Mouse (Mus musculus) limb, embryonic 12.5 days (tissue): Measurements from ENCODE around the gene Foxj1. TPM values are rescaled to one million over a fixed set of nuclear protein-coding genes. Genes with fewer than 3 reads are reported as not detected.

Source experiments
- ATAC-seq: fragments of 200-750 bp; cut with Nextera tagmentation; 2 replicates; pipeline ENCODE4 v1.8.0; 2017; ENCODE audit warnings: low read depth, moderate TSS enrichment; ENCODE audit not compliant: insufficient number of reproducible peaks, insufficient read depth, low FRiP score, low TSS enrichment
- H3K27ac ChIP-seq: fragments of 300-500 bp; sonication (generic); 2 replicates; pipeline ENCODE4 v1.5.1; 2016; ENCODE audit warnings: mild to moderate bottlenecking, moderate library complexity
- H3K27me3 ChIP-seq: fragments of 300-500 bp; sonication (generic); 2 replicates; pipeline ENCODE4 v1.6.1; 2016; ENCODE audit warnings: mild to moderate bottlenecking, moderate library complexity
- H3K36me3 ChIP-seq: fragments of 300-500 bp; sonication (generic); 2 replicates; pipeline ENCODE4 v1.6.1; 2016; ENCODE audit warnings: mild to moderate bottlenecking, moderate library complexity
- H3K4me1 ChIP-seq: fragments of 300-500 bp; sonication (generic); replicated peaks from 2 replicates; pipeline ENCODE4 v1.6.1; 2016
- H3K4me2 ChIP-seq: fragments of 300-500 bp; sonication (generic); 2 replicates; pipeline ENCODE4 v1.6.1; 2016; ENCODE audit warnings: mild to moderate bottlenecking, moderate library complexity
- H3K4me3 ChIP-seq: fragments of 300-500 bp; sonication (generic); replicated peaks from 2 replicates; pipeline ENCODE4 v1.5.1; 2016; ENCODE audit warnings: mild to moderate bottlenecking
- H3K9ac ChIP-seq: fragments of 300-500 bp; sonication (generic); replicated peaks from 2 replicates; pipeline ENCODE4 v1.6.1; 2016; ENCODE audit warnings: mild to moderate bottlenecking, moderate library complexity
- H3K9me3 ChIP-seq: fragments of 300-500 bp; sonication (generic); 2 replicates; pipeline ENCODE4 v1.6.1; 2016; ENCODE audit warnings: mild to moderate bottlenecking, moderate library complexity
- WGBS: fragments of 180-500 bp; shearing (Covaris S2); methylation state at CpG from one replicate; pipeline ENCODE4 v1.1.7; 2016; 5-methylcytosine and 5-hydroxymethylcytosine counted together
- polyA plus RNA-seq: library from polyadenylated mRNA; unstranded; fragments of >200 nt; fragmentation: Nextera tagmentation; extraction: Ambion mirVana; gene quantifications from 2 replicates; pipeline ENCODE4 v1.2.1, GENCODE M21; 2016

The Foxj1 gene
- polyA plus RNA-seq, 1 experiment from 2014 or later, result 0.18 TPM

DNA sequence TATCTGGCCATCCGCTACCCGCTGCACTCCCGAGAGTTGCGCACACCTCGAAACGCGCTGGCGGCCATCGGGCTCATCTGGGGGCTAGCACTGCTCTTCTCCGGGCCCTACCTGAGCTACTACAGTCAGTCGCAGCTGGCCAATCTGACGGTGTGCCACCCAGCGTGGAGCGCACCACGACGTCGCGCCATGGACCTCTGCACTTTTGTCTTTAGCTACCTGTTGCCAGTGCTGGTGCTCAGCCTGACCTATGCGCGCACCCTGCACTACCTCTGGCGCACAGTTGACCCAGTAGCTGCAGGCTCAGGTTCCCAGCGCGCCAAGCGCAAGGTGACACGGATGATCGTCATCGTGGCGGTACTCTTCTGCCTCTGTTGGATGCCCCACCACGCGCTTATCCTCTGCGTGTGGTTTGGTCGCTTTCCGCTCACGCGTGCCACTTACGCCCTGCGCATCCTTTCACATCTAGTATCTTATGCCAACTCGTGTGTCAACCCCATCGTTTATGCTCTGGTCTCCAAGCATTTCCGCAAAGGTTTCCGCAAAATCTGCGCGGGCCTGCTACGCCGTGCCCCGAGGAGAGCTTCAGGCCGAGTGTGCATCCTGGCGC is 52.2 kb downstream of the Foxj1 start:
- H3K27ac ChIP-seq, result no peak overlapping the region
- peaks cover 21% of the 10 kb centered on the region for H3K4me1 ChIP-seq
- 0 out of 2 replicates have a peak overlapping the region, but pooled peaks have one; percentile 4 for H3K4me3 ChIP-seq
- no peak overlapping the region for H3K9ac ChIP-seq
- peaks cover 9% of the 10 kb centered on the region; the same call in 1 of the 2 replicates for H3K9me3 ChIP-seq
- H3K36me3 ChIP-seq, result peaks cover 8% of the 10 kb centered on the region
- peak overlapping the region; percentile 21; the same call in 1 of the 2 replicates for H3K4me2 ChIP-seq
- H3K27me3 ChIP-seq, result peaks cover 67% of the 10 kb centered on the region
- ATAC-seq, result no peak
- WGBS, result 10% methylated on average over 48 of the region's 48 CpGs

DNA sequence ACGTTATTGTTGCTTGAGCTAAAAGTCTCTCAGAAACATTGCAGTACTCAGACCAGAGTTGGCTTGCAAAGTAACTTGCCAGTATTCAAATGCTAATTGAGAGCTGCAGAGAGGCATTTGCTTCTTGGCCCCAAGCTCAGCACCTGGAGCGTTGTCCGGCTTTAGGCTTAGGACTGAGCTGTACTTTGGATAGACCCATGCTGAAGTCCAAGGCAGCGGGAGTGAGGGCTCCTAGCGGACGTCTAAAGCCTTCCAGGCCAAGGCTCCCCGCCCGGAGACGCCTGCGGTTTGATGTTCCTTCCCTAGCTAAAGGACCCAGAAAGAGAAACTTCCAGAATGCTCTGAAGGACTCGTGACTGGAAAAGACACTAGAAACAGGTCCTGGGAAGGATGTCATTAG is 53.1 kb downstream of the Foxj1 start:
- Histone ChIP-seq H3K9ac (no peak overlapping the region), H3K4me1 (peaks cover 21% of the 10 kb centered on the region), H3K9me3 (peaks cover 9% of the 10 kb centered on the region; the same call in 1 of the 2 replicates), H3K4me2 (peak overlapping the region; percentile 62), H3K36me3 (no peaks in the 10 kb centered on the region), H3K4me3 (peak overlapping the region; percentile 38; the same call in 1 of the 2 replicates), H3K27me3 (peaks cover 71% of the 10 kb centered on the region), H3K27ac (no peak overlapping the region)
- 2% methylated on average over 11 of the region's 11 CpGs for WGBS
- no peak for ATAC-seq

DNA sequence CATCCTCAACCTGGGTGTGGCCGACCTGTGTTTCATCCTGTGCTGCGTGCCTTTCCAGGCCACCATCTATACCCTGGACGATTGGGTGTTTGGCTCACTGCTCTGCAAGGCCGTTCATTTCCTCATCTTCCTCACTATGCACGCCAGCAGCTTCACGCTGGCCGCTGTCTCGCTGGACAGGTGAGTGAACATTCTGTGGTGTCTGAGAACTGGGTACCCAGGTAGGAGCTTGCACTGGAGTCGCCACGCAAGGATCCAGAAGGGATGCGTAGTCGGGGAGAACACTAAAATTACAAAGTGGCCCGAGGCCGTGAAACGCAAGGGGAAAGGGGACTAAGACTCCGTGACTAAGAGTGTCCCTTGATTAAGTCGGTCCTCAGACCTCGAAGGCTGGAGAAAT is 53.5 kb downstream of the Foxj1 start:
- WGBS, result 2% methylated on average over 18 of the region's 18 CpGs
- no peak for ATAC-seq

DNA sequence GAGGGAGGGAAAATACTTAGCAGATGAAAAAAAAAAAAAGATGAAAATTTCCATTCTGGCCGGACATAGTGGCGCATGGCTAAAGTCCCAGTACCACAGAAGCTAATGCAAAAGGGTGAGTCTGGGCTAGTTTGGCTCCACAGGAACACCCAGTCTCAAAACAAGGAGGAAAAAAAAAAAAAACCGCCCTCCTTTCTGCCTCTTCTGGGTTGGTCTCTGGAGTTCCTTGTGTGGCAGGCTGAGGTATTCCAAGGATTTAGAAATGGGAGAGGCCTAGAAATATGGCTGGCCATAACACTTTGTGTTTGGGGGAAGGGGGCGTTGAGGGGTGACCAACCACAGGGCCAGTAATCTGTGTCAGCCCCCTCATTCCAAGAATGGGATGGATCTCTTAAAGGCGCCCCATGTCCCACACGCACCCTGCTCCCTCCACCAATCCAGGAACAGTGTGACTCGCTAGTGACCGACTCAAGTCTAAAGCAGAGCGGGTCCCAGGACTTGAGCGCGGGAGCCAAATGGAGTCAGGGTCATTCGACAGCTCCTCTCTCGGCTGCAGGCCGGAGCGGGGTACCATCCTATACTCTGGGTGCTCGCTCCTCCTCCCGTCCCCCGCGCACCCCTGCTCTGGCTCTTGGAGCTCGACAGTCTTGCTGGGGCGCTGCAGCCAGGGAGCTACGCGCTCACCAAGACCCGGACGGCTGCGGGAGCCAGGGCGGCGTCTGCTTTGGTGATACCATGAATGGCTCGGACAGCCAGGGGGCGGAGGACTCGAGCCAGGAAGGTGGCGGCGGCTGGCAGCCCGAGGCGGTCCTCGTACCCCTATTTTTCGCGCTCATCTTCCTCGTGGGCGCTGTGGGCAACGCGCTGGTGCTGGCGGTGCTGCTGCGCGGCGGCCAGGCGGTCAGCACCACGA is 54.2 kb downstream of the Foxj1 start, which contains the start of gene Galr2:
Gene Galr2, plus strand, starts transcription at position 189 of the 913 bp plus-strand sequence.
- 8% methylated on average over 48 of the region's 48 CpGs for WGBS
- peak within 1 kb of the TSS; percentile 44; the same call in 1 of the 2 replicates for H3K9ac ChIP-seq
- peaks cover 9% of the 10 kb centered on the region; the same call in 1 of the 2 replicates for H3K9me3 ChIP-seq
- H3K27ac ChIP-seq, result no peak within 1 kb of the TSS
- ATAC-seq, result no peak
- peaks cover 70% of the 10 kb centered on the region for H3K27me3 ChIP-seq
- H3K4me3 ChIP-seq, result peak within 1 kb of the TSS; percentile 38
- peaks cover 21% of the 10 kb centered on the region for H3K4me1 ChIP-seq
- no peaks in the 10 kb centered on the region for H3K36me3 ChIP-seq
- peak within 1 kb of the TSS; percentile 62 for H3K4me2 ChIP-seq

More for the DNA sequence above, 53.5 kb downstream of the Foxj1 start:
- Histone ChIP-seq H3K4me3 (peak overlapping the region; percentile 38), H3K27me3 (peaks cover 71% of the 10 kb centered on the region), H3K9ac (peak overlapping the region; percentile 44; the same call in 1 of the 2 replicates), H3K27ac (no peak overlapping the region), H3K4me2 (peak overlapping the region; percentile 62), H3K4me1 (peaks cover 21% of the 10 kb centered on the region), H3K36me3 (no peaks in the 10 kb centered on the region), H3K9me3 (peaks cover 9% of the 10 kb centered on the region; the same call in 1 of the 2 replicates)

Other genes starting within 250 kb of the Foxj1 start
- 33.2 and 36.6 TPM in 2 replicates for gene Wbp2, start 248.4 kb downstream of the Foxj1 start, polyA plus RNA-seq
- 6.0 and 7.9 TPM in 2 replicates for gene Trim47, start 208.2 kb downstream of the Foxj1 start, polyA plus RNA-seq
- 2.1 and 3.0 TPM in 2 replicates for gene Trim65, start 204.3 kb downstream of the Foxj1 start, polyA plus RNA-seq
- gene Mrpl38, start 196.5 kb downstream of the Foxj1 start, polyA plus RNA-seq, result 86.9 and 90.8 TPM in 2 replicates
- gene Fbf1, start 167.2 kb downstream of the Foxj1 start, polyA plus RNA-seq, result 54.0 and 60.3 TPM in 2 replicates
- 64.7 and 71.3 TPM in 2 replicates for gene Ten1, start 136.5 kb downstream of the Foxj1 start, polyA plus RNA-seq
- gene Acox1, start 136.4 kb downstream of the Foxj1 start, polyA plus RNA-seq, result 18.1 and 21.2 TPM in 2 replicates
- 2.4 and 3.3 TPM in 2 replicates for gene Evpl, start 97.3 kb downstream of the Foxj1 start, polyA plus RNA-seq
- 110 and 112 TPM in 2 replicates for gene Srp68, start 61.2 kb downstream of the Foxj1 start, polyA plus RNA-seq
- gene Galr2, start 54.5 kb downstream of the Foxj1 start, polyA plus RNA-seq, result 0.20 TPM in 1 of 2 replicates, not detected in the other
- gene Exoc7, start 28.2 kb downstream of the Foxj1 start, polyA plus RNA-seq, result 77.6 and 82.8 TPM in 2 replicates
- 25.2 and 26.7 TPM in 2 replicates for gene Rnf157, start 77.6 kb upstream of the Foxj1 start, polyA plus RNA-seq
- gene Ubald2, start 98.7 kb upstream of the Foxj1 start, polyA plus RNA-seq, result 36.6 and 48.4 TPM in 2 replicates
- gene Qrich2, start 130.8 kb upstream of the Foxj1 start, polyA plus RNA-seq, result 0.35 TPM in 2 replicates
- gene Prpsap1, start 158.8 kb upstream of the Foxj1 start, polyA plus RNA-seq, result 186 and 199 TPM in 2 replicates
- 1.4 and 1.8 TPM in 2 replicates for gene Sphk1, start 195.5 kb upstream of the Foxj1 start, polyA plus RNA-seq
- 14.8 and 21.7 TPM in 2 replicates for gene Ube2o, start 246.0 kb upstream of the Foxj1 start, polyA plus RNA-seq